Mouse (Mus musculus) frontal cortex, postnatal 10 days (tissue): ENCODE results near the gene Samd10.
A peak's percentile ranks its signal among the peaks of the same experiment; 100 is the strongest.

Experiments used
- DNase-seq, 2 experiments: peaks; one replicate each; pipeline ENCODE4 v3.0.0; 2022; ENCODE audit warnings: low spot score in 2 of 2, mixed read lengths in 1 of 2

Samd10 gene

DNA sequence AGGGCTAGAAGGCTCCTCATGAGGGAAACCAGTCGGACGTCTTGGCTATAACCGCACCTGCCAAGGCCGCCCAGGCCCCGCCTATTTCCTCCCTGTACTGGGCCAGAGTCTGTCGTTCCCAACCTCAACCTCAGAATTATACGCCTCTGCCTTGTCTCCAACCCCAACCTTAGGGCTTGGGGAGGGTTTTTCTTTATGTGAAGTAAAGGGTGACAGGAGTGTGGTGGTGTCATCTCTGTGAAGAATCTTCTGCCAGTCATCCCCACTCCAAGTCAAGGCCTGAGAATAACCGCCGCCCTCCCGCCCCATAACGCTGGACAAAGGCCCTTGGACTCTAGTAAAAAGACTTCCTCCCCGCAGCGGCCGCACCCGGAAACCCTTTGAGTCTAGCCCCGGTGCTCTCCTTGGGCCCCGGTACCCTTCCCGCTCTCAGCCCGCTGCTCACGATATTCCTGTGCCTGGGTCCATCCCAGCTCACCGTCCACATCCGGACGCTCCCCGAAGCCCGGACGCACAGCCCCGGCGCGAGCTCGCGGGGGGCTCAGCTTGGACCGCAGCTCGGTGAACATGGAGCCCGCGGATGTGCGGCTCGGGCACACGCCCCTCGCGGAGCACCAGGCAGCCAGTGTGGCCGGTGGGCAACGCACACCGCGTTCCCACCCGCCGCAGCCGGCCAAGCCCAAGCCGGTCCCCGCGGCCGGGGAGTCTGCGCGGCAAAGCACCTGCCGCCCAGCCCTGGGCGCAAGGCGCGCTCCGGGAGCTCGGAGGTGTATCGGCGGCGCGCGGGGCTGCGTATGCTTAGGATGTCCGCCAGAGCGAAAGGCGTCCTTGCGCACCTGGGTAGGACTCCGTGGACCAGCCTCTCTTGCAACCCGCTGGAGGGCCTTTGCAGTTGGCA, at the start of gene Samd10:
Gene Samd10, minus strand, starts transcription at position 759 of the 898 bp plus-strand sequence.
- peak in 1 of 2 experiments; percentile 54 for DNase-seq

DNA sequence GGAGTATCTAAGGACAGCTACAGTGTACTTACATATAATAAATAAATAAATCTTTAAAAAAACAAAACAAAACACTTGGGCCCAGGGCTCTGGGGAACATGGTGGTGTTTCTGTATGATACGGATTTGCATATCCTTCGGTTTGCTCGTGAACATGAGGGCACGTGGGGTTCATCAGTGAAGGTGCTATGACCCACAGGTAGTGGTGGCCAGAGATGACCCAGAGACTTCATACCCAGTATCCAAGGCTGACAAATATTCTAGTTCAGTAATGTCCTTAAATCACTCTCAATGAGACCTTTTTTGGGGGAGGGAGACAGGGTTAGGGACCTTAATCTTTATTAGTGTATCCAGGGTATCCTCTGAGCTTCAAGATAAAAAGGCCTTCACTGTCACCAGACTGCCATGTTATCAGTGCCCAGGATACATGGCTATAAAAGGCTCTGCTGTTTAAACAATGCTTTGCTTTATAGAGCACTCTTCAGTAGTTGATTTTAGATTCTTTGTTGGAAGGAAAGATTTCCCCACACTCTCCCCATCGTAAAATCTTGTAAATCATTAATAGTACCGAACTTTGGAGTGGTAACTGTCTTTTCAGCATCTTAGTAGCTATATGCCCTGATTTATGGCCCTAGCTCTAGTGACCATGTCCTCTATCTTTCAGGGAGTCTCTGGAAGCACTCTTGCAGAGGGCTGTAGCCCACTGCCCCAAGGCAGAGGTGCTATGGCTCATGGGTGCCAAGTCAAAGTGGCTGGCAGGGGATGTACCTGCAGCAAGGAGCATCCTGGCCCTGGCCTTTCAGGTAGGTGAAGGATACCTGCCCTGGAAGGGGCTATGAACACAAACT, 47.8 kb upstream of the Samd10 start:
- DNase-seq: no peak

DNA sequence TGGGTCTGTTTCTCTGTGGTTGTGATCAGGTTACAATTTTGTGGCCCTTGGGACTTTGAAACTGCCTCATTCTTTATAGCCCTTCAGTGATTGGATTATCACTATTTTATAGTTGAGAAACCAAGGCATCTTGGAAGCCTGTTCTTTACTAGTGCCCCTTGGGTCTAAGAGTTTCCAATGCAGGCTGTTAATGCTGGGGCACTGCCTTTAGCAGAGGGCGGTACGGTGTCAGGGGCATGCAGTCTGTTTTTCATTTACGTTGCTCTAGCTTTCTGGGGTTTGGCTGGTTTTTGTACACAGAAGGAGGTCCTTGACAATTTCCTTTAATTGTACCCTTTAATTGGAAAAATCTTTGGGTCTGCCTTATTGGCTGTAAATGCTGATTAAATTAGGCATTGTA, 46.7 kb upstream of the Samd10 start:
- no peak for DNase-seq

DNA sequence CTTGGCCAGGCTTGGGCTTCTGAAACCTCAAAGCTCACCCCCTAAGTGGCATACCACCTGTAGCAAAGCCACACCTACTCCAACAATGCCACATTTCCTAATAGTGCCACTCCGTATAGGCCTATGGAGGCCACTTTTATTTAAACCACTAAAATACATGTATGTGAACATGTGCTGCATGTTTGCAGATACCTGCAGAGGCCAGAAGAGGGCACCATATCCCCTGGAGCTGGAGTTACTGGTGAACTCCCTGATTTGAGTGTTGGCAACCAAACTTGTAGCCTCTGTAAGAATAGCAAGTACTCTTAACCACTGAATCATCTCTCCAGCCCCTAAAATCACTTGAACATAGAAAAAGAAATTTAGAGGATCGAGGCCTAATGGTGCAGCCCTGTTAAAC, 45.3 kb upstream of the Samd10 start:
- DNase-seq: no peak

DNA sequence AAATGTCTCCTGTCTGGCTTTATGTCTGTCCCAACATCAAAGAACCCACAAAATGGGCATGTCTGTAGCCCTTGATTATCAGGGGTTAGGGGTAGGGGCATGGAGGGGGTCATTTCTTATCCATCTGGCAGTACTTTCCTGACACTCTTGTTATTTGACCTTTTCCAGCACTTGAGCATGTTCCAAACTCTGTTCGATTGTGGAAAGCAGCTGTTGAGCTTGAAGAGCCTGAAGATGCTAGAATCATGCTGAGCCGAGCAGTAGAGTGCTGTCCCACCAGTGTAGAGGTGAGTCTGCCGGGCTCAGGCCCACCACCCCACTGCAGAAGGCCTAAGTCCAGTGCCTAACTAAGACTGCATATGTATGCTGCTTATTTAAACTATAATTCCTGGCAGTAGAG, 36.9 kb upstream of the Samd10 start:
- no peak for DNase-seq

DNA sequence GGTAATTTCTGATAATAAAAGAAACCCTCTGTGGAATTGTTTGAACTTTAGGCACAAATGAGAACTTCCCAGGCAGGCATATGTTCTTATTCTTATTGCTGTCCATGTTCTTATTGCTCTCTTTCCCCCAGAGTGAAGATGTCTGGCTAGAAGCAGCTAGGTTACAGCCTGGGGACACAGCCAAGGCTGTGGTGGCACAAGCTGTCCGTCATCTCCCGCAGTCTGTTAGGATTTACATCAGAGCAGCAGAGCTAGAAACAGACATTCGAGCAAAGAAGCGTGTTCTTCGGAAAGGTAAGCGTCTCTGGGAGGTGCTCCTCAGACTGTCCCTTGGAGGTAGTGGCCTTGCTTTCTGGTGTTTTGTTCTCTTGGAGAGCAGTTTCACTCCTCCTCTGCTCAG, 33.6 kb upstream of the Samd10 start:
- no peak for DNase-seq

DNA sequence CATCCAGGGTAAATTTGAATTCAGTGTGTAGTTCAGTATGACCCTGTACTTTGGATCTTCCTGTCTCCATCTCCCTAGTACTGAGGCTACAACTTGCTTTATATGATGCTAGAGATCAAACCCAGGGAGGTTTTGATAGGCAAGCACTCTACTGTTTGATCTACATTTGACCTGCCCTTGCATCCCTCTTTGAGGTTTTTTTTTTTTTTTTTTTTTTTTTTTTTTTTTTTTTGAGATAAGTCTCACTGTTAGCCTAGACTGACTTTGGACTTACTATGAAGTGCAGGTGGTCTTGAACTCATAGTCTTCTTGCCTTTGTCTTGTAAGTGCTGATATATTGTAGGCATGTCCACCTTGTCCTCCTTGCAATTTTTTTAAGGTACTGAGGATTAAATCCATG, 29.5 kb upstream of the Samd10 start:
- DNase-seq: no peak

DNA sequence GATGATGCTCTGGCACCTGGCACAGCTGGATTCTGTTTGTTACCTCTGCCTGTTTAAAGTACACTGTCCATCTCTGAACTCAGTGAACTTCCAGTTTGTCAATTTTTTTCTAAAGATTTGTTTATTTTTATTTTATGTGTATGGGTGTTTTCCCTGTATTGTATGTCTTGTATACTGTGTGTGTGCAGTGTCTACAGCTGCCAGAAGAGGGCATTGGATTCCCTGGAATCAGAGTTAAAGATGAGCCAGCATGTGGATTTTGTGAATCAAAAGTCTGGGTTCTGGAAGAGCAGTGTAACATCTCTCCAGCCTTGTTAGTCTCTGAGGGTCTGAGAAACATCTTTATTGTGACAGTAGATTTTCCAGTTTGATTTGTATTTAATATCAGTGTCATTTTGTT, 24.4 kb upstream of the Samd10 start:
- peak in 1 of 2 experiments; percentile 14 for DNase-seq

DNA sequence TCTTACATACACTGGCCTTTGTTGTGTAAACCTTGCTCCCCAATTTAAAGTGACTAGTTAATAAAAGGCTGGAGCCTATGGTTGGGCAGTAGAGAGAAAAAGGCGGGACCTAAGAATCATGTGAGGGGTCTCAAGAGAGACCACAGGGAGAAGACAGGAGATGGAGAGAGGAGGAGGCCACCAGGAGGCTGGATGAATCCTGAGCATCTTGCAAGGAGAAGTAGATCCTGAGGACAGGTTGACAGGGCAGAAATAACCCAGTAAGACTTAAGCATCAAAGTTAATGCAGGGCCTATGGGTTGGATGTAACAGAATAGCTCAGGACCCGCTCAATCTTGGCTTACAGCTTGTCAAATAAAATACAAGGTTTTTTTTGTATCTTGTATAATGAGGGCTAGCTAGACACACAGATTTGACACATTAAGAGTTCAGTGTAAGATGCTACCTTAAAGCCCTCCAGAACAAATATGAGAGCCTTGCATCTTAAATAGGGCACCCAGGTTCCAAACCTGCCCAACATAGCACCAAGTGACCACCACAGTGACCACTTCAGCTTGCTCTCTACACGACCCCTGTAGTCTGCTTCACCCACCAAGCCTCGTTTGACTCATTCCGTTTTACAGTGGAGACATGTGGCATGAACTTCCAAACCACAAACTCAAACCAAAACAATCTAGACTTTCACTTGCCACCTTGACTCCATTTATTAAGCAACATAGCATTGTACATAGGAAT, 19.9 kb upstream of the Samd10 start:
- DNase-seq: no peak

DNA sequence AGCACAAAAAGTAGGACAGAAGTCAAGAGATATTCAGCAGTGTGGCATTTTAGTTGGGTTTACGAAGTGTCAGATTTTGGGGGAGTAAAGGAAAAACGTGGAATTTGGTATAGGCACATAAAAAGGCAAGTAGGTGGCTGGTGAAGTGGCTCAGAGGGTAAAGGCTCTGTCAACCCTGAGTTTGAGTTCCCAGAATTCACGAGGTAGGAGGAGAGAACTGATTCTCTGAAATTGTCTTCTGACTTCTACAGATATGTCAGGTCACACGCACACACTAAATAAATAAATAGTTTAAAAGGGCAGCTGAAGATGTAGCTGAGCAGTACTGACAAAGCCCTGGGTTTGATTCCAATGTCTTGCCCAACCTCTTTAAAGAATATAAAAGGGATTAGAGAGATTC, 3.4 kb upstream of the Samd10 start:
- no peak for DNase-seq

DNA sequence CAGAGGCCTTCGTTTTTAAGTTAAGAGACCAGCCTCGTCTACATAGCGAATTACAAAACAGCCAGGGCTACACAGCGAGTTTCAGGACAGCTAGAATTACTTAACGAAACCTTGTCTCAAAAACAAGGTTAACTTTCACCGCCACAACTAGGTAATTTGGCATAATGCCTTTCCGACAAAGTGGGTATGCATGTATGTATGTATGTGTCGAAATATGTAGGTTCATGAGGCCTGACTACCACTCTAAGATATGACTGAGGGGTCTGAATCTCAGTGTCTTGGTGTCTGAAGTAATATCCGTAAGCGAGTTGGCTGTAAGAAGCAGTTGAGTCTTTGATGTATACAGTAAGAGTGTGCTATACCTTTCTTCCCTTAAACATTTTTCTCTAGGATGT, 2.7 kb upstream of the Samd10 start:
- DNase-seq: no peak

DNA sequence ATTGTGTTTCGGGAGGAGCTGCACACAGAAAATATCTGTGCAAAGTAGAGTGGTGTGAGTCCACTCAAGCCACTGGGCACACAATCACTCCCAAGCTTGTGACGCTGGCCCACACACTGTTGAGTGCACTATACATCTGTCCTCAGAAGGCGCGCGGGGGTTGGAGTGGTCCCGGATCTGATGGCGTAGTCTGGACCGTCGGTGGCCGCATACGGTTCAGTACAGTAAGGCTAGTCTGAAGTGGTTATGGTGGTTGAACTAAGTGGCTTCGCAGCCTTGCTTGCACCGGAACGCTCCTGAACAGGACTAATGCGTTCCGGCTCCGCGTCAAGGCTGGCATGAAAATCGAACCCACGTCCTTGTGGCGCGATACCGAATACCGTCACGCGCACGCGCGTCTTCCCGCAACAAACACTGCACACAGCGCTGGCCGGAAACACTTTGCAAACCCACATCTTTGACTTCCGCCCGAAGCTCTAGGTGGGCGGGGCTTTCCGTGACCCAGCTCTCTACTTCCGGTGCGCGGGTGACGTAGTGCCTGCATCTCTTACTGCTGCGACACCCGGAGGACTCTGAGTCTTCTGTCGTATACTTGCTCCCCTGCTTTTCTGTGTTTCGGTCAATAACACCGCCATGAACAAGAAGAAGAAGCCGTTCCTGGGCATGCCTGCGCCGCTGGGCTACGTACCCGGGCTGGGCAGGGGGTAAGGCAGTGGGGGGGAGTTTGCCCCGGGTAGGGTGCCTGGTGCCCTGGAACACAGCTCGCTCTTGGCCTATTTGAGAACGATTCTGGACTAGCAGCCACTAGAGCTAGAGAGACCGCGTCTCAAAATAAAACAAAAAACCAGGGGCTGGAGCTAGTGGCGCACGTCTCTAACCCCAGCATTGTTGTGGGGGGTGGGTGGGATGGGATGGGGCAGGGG, 2.1 kb upstream of the Samd10 start:
- peak; percentile 96 to 97 for DNase-seq

DNA sequence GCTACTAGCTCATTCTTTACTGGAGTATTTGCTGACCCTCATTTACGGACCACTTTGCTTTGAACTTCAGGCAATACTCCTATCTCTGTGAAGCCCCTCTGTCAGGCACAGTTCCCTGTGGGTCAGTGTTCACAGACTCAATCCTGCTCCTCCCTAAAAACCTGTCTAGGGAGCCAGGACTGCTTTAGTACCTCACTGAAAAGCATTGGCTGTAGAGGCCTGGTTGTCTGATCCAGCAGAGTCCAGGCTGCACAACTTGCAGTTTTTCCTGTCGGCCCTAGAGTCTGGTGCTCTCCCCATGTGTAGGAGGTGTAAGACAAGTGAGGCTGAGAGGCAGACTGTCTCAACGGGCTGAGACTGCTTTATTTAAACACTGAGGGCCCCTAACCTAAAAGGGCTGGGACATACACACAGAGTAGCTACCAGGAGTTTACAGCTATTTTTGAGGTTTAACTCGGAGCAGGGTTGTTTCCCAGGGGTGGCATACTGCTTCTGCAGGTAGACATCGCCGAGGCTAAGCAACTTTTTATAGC, 1.3 kb upstream of the Samd10 start:
- DNase-seq: peak in 1 of 2 experiments; percentile 17

DNA sequence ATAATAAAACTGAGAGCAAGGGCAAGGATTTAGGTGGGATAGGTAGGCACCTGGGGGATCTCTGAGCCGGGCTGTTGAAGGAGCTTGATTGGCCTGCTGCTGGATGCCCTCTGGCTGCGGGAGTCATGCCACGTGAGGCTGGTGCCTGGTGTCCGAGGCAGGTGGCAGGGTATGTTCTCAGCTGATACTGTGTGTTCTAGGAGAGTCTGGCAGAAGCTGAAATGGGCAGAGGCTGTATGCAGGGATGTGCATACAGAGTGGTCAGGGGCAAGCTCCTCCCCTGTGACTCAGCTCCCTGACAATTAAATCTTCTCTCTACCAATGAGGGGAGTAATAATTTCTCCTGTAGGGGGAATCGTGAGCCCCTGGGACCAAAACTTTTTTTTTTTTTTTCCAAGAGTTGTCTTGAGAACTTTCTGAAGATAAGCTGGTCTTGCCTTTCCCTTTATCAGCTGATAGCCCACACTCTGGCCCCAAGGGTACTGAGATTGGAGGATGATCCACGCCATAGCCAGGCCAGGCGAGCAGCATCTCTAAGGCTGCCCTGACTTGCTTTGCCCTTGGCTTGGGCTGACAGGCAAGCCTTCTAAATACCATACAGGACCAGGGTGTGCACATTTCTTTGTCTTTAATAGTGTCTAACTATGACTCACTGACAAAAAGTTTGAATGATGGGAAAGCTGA, 1.5 kb downstream of the Samd10 start:
- no peak for DNase-seq

DNA sequence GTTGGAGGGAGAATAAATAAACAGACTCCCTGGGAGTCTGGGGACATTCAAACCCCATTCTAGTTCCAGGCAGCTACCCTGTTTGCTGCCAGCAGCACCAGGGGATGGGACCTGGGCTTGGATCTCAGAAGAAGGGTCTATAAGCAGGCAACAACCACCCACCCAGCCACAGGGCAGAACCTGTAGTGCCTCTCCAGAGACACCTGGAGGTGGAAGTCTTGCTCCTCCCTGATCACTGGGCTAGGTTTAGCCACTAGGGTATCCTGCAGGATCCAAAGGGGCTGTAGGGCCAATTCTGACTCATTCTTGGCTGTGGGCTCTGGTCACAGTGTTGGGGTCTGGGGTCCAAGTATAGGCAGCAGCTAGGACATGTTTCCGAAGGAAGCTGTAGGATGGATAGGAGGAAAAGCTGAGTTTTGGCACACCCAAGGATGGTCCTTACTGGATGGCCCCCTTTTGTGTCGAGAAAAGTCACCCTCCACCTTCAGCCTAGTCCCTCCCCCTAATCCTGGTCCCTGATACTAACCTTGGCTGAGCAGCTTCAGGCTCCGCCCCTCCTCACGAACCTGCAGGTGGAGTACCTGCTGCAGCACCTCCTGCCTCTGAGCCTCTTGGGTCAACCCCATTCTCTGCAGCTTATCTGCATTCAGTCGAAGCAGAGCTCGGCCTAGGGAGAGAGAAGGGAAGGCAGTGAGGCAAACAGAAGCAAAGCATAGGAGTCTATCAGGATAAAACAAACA, 2.6 kb downstream of the Samd10 start:
- DNase-seq: no peak

DNA sequence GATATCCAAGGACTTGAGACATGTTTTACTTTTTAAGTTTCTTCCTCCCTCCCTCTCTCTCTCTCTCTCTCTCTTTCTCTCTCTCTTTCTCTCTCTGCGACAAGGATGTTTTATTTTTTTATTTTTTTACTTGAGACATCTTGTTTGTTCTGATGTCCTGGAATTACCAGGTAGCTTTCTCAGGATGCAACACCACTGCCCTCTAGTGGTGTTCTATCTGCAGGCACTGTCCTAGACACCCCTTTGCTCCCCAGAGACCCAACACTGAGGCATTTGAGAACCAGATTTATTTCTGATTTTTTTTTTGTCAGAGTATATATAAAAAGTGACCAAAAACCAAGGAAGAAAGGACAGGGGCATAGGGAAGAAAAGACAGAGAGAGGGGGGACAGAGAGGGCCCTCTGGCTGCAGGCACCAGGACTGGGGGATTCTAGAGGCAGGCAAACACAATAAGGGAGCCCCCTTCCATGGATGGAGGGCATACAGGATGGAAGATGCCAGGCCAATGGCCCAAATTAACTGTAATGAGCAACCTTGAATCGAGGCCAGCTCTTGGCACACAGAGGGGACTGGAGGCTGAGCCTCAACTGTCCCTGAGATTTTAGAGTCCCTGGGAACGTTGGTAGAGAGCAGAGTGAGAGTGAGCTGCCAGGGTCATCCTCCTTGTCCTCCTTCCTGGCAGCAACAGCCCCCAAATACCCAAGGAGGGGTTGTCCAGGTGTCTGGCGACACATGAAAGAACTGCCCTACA, 3.9 kb downstream of the Samd10 start:
- peak in 1 of 2 experiments; percentile 27 for DNase-seq

DNA sequence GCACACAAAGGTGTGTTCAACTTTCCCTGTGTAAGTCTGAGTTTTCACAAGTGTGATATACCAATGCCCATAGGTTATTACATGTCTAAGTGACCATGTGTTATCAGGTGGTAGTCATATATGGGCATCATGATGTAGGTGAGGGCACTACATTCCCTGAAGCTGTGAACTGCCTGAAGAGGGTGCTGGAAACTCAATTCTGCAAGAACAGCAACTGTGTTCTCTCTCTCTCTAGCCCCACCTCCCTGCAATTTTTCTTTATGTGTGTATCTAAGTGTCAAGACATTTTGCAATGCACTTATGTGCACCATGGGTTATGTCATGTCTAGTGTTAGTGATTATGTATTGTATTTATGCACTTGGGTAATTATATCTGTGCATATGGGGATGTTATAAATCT, 5.1 kb downstream of the Samd10 start:
- DNase-seq: no peak

DNA sequence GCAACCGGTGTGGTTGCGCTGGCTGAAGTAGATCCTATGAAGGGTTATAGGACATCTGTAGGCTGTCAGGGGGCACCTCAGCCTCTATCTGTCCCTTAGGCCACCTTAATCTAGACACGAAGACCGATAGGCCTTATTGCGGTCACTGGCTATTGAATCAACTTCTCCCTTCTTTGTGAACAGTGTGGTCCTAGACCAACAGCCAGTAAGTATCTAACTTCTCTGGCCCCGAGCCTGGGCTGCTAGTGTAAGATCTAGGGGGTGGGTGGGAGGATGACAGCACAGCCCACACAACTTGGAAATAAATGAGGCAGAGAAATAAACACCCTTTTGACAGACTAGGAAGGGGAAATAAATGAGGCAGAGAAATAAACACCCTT, 6.0 kb downstream of the Samd10 start:
- DNase-seq: no peak
